Mouse (Mus musculus) brain, embryonic 14.5 days (tissue): ENCODE data around the gene Dus2.
"Not testable (repeated sequence)": the region's sequence is repeated elsewhere in the genome, so short reads cannot be mapped to it uniquely, and the experiment has no call there.

Experiments
- CTCF ChIP-seq: fragments of 200-500 bp; IDR thresholded peaks from 2 replicates; pipeline ENCODE4 v1.5.1; 2012; ENCODE audit warnings: inconsistent platforms, mild to moderate bottlenecking, moderate library complexity, borderline replicate concordance; ENCODE audit not compliant: insufficient read depth, insufficient read length; ENCODE audit errors: extremely low read depth
- POLR2A ChIP-seq: fragments of 200-500 bp; IDR thresholded peaks from 2 replicates; pipeline ENCODE4 v1.6.1; 2012; ENCODE audit warnings: mild to moderate bottlenecking, inconsistent platforms, borderline replicate concordance; ENCODE audit not compliant: poor library complexity, insufficient read depth, insufficient read length, severe bottlenecking; ENCODE audit errors: extremely low read depth

DNA sequence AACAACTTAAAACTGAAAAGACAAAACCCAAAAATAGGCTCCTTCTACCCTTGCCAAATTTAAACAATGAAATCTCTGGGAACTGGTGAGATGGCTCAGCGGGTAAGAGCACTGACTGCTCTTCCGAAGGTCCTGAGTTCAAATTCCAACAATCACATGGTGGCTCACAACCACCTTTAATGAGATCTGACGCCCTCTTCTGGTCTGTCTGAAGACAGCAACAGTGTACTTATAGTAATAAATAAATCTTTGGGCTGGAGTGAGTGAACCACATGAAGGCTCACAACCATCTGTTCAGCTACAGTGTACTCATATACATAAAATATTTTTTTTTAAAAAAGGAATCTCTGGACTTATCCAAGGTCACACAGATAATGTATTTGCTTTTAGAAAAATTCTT lies 16.8 kb downstream of the Dus2 start:
- not testable (repeated sequence) for TF ChIP-seq CTCF, POLR2A
